Mouse (Mus musculus) liver, embryonic 15.5 days (tissue): ENCODE measurements around the gene Mogat1. TPM values are rescaled to one million over a fixed set of nuclear protein-coding genes. Genes with fewer than 3 reads are reported as not detected.

ENCODE experiments used
- ATAC-seq: fragments of 200-750 bp; cut with Nextera tagmentation; 2 replicates; pipeline ENCODE4 v1.8.0; 2017; ENCODE audit warnings: moderate number of reproducible peaks, mild to moderate bottlenecking, moderate library complexity; ENCODE audit not compliant: insufficient read depth
- H3K27ac ChIP-seq: fragments of 300-500 bp; sonication (generic); replicated peaks from 2 replicates; pipeline ENCODE4 v1.5.1; 2015; ENCODE audit warnings: mild to moderate bottlenecking, inconsistent platforms
- H3K27me3 ChIP-seq: fragments of 300-500 bp; sonication (generic); 2 replicates; pipeline ENCODE4 v1.6.1; 2015; ENCODE audit warnings: mild to moderate bottlenecking, inconsistent platforms
- H3K36me3 ChIP-seq: fragments of 300-500 bp; sonication (generic); replicated peaks from 2 replicates; pipeline ENCODE4 v1.6.1; 2015; ENCODE audit warnings: moderate library complexity, mild to moderate bottlenecking, inconsistent platforms
- H3K4me1 ChIP-seq: fragments of 300-500 bp; sonication (generic); replicated peaks from 2 replicates; pipeline ENCODE4 v1.6.1; 2015; ENCODE audit warnings: inconsistent platforms
- H3K4me2 ChIP-seq: fragments of 300-500 bp; sonication (generic); 2 replicates; pipeline ENCODE4 v1.6.1; 2015; ENCODE audit warnings: moderate library complexity, mild to moderate bottlenecking, inconsistent platforms
- H3K4me3 ChIP-seq: fragments of 300-500 bp; sonication (generic); replicated peaks from 2 replicates; pipeline ENCODE4 v1.5.1; 2015; ENCODE audit warnings: mild to moderate bottlenecking, inconsistent platforms
- H3K9ac ChIP-seq: fragments of 300-500 bp; sonication (generic); 2 replicates; pipeline ENCODE4 v1.6.1; 2015; ENCODE audit warnings: moderate library complexity, mild to moderate bottlenecking, inconsistent platforms
- H3K9me3 ChIP-seq: fragments of 300-500 bp; sonication (generic); replicated peaks from 2 replicates; pipeline ENCODE4 v1.6.1; 2016; ENCODE audit warnings: inconsistent platforms
- WGBS: fragments of 180-500 bp; shearing (Covaris S2); methylation state at CpG from one replicate; pipeline ENCODE4 v1.1.7; 2015; ENCODE audit warnings: mixed read lengths; ENCODE audit not compliant: insufficient replicate concordance; 5-methylcytosine and 5-hydroxymethylcytosine counted together
- polyA plus RNA-seq: library from polyadenylated mRNA; unstranded; fragments of >200 nt; fragmentation: Nextera tagmentation; extraction: Ambion mirVana; gene quantifications from 2 replicates; pipeline ENCODE4 v1.2.1, GENCODE M21; 2015

The Mogat1 gene
- polyA plus RNA-seq, 1 experiment from 2014 or later = not detected

DNA sequence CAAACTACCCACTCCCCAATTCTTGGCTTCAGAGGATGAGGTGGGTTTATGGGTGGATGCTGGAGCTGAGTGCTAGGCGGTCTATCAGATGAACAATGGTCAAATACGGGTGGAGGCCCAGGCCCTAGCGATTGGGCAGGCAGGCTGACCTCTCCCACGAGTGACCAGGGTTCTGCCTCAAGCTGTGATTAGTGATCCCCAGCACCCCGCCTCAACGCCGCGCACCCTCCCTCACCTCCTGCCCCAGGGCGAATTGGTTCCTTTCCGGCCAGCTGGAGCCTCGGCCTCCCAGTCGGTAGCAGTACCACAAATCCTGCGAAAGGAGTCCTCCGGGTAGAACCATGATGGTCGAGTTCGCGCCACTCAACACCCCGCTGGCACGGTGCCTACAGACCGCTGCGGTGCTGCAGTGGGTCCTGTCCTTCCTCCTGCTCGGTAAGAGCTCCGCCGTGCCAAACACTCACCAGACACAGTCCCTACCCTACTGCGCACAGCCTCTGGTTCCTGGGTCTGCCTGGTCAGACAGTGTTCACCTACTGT is 900 bp downstream of the Mogat1 start, which contains the start of gene BC035947:
Gene BC035947 (minus strand): TSS at position 538 of the 540 bp plus-strand sequence.
- Histone ChIP-seq H3K36me3 (no peaks in the 10 kb centered on the region), H3K9ac (no peak within 1 kb of the TSS), H3K27me3 (peaks cover 18% of the 10 kb centered on the region), H3K4me1 (no peaks in the 10 kb centered on the region), H3K4me2 (peak within 1 kb of the TSS; percentile 18; the same call in 1 of the 2 replicates), H3K9me3 (no peaks in the 10 kb centered on the region), H3K27ac (no peak within 1 kb of the TSS), H3K4me3 (no peak within 1 kb of the TSS)
- WGBS = 6% methylated on average over 25 of the region's 25 CpGs
- ATAC-seq = no peak

DNA sequence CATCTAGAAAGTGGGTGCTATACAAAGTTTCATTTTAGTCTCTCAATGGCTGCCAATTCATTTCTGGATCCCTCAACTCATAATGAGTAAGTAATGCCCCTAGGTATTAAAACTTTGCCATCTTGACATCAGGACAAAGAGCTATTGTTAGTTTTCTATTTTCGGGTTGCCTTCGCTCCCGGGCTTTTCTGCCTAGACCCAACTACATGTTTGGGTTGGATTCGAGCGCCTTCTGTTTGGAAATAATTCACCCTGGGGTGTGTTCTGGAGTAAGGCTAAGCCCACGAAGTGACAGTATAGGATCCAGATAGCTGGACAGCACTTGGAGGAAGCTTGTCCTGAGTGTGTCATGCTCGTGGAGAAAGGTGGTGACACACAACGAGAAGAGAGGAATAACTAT is 2.0 kb downstream of the Mogat1 start:
- Histone ChIP-seq H3K9ac (no peak overlapping the region), H3K36me3 (no peaks in the 10 kb centered on the region), H3K4me2 (no peak overlapping the region), H3K4me1 (no peaks in the 10 kb centered on the region), H3K9me3 (no peaks in the 10 kb centered on the region), H3K27me3 (peaks cover 18% of the 10 kb centered on the region), H3K4me3 (no peak overlapping the region), H3K27ac (no peak overlapping the region)
- ATAC-seq = no peak
- 59% methylated on average over 8 of the region's 8 CpGs for WGBS

DNA sequence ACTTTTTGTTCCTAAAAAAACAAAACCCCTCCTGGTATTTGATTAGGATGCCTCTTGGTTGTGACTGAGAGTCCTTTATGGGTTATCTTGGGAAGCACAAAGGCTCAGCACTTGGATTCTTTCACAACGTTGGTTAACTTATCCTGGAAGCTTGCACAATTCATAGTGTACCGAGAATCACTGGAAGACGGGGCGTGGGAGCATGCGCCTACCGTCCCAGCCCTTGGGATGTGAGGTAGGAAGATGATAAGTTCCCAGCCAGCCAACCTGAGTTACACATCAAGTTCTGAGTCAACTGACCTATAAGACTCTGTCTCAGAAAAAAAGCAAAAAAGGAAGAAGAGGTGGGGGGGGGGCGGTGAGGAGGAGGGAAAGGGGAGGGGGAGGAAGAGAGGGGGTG is 8.1 kb downstream of the Mogat1 start:
- Histone ChIP-seq H3K4me1 (no peaks in the 10 kb centered on the region), H3K9ac (no peak overlapping the region), H3K4me2 (no peak overlapping the region), H3K9me3 (no peaks in the 10 kb centered on the region), H3K27me3 (peaks cover 2% of the 10 kb centered on the region; the same call in 1 of the 2 replicates), H3K4me3 (no peak overlapping the region), H3K27ac (no peak overlapping the region), H3K36me3 (no peaks in the 10 kb centered on the region)
- WGBS = 70% methylated on average over 7 of the region's 7 CpGs
- ATAC-seq = no peak

DNA sequence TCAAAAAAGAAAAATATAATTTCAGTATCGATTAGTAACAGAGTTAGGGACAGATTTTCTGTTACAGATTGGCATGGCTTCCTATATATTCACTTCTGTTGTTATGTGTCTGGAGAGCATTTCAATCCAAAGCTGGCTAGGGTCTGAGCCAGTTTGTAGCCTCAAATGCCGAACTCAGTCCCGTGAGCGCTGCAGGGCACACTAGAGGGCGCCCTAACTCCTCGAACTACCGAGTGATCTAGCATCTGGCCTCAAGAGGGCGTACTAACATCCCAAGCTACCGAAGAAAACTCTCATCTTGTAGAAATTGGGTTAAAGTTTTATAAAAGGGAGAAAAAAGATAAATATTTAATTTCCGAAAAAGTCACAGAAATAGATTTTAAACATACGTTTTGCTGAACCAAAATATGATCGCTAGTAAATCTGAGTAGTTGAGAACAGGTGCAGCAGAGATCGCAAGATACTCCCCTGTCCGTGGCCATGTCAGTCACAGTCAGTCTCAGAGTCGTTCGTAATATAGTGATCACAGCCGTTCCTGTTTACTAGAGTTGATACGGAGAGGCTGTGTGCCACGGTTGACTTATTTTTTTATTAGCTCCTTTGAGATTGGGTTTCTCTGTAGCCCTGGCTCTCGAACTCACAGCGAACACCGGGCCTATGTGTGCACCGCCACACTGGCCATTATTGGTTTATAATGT is 14.5 kb downstream of the Mogat1 start:
- no peak overlapping the region for H3K9ac ChIP-seq
- H3K27ac ChIP-seq = no peak overlapping the region
- H3K9me3 ChIP-seq = no peaks in the 10 kb centered on the region
- no peaks in the 10 kb centered on the region for H3K4me1 ChIP-seq
- WGBS = 43% methylated on average over 23 of the region's 23 CpGs
- ATAC-seq = no peak
- no peaks in the 10 kb centered on the region for H3K36me3 ChIP-seq
- H3K27me3 ChIP-seq = no peaks in the 10 kb centered on the region
- no peak overlapping the region for H3K4me3 ChIP-seq
- H3K4me2 ChIP-seq = no peak overlapping the region

DNA sequence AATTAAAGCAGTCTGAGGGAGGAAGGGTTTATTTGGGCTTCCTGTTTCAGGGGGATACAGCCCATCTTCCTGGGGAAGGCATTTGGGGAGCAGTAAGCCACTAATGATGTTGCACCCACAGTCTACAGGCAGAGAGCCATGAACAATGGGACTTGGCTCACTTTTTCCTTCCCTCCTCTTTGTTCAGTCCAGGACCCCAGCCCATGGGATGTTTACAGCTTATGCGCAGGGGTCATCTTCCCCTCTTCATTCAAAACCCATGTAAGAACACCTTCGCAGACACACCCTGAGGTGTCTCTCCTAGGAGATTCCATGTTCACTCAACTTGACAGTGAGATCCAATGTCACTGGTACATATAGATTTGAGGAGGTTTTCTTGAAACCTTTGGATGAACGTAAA is 17.6 kb downstream of the Mogat1 start:
- H3K27me3 ChIP-seq = no peaks in the 10 kb centered on the region
- no peaks in the 10 kb centered on the region for H3K4me1 ChIP-seq
- no peak overlapping the region for H3K4me2 ChIP-seq
- WGBS = 59% methylated on average over 3 of the region's 3 CpGs
- no peak overlapping the region for H3K27ac ChIP-seq
- ATAC-seq = no peak
- H3K9me3 ChIP-seq = no peaks in the 10 kb centered on the region
- no peak overlapping the region for H3K9ac ChIP-seq
- H3K36me3 ChIP-seq = no peaks in the 10 kb centered on the region
- H3K4me3 ChIP-seq = no peak overlapping the region

DNA sequence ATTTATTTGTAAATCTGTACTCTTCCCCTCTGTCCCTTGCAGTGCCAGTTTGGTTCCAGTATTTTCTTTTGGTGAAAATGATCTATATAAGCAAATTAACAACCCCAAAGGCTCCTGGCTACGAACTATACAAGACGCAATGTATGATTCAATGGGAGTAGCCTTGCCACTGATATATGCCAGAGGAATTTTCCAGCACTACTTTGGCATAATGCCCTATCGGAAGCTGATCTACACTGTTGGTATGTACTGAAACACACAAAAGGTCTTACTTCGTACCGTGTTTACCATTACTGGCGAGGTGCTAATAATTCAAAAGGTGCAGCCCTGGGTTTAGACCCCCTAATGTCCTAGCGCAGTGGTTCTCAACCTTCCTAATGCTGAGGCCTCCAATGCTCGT is 18.2 kb downstream of the Mogat1 start:
- no peak overlapping the region for H3K4me2 ChIP-seq
- no peaks in the 10 kb centered on the region for H3K27me3 ChIP-seq
- H3K4me1 ChIP-seq = no peaks in the 10 kb centered on the region
- no peaks in the 10 kb centered on the region for H3K36me3 ChIP-seq
- no peak for ATAC-seq
- H3K4me3 ChIP-seq = no peak overlapping the region
- 75% methylated on average over 8 of the region's 8 CpGs for WGBS
- H3K9ac ChIP-seq = no peak overlapping the region
- H3K9me3 ChIP-seq = no peaks in the 10 kb centered on the region
- no peak overlapping the region for H3K27ac ChIP-seq

DNA sequence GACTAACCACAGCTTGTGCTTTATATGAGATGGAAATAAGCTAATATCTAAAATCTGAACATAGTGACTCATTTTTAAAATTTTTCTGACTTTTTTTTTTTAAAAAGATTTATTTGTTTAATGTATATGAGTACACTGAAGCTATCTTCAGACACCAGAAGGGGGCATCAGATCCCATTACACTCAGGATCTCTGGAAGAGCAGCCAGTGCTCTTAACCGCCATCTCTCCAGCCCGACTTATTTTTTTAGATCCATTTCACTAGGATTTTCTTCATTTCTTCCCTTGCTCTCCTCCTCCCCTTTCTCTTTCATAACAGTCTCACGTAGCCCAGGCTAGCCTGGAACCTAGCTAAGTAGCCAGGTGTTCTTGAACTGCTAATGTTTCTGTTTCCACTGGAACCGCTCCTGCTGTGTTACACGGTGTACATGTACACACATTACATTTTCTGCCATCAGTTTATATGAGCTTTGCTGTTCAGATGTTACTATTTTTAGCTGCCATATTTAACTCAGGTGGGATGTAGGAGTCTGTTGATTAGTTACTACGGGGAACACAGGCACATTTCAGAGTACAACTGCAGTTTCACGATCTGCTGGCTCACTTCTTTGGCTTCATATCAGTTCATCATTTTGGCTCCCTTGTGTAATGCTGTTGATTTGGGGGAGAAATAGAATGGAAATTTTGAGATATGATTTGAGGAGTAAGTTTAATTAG is 19.9 kb downstream of the Mogat1 start:
- H3K9me3 ChIP-seq = no peaks in the 10 kb centered on the region
- no peaks in the 10 kb centered on the region for H3K27me3 ChIP-seq
- no peak overlapping the region for H3K9ac ChIP-seq
- no peak overlapping the region for H3K27ac ChIP-seq
- no peak overlapping the region for H3K4me2 ChIP-seq
- no peak for ATAC-seq
- no peaks in the 10 kb centered on the region for H3K36me3 ChIP-seq
- peaks cover 8% of the 10 kb centered on the region; the same call in 1 of the 2 replicates for H3K4me1 ChIP-seq
- H3K4me3 ChIP-seq = no peak overlapping the region
- WGBS = 58% methylated on average over 7 of the region's 7 CpGs

DNA sequence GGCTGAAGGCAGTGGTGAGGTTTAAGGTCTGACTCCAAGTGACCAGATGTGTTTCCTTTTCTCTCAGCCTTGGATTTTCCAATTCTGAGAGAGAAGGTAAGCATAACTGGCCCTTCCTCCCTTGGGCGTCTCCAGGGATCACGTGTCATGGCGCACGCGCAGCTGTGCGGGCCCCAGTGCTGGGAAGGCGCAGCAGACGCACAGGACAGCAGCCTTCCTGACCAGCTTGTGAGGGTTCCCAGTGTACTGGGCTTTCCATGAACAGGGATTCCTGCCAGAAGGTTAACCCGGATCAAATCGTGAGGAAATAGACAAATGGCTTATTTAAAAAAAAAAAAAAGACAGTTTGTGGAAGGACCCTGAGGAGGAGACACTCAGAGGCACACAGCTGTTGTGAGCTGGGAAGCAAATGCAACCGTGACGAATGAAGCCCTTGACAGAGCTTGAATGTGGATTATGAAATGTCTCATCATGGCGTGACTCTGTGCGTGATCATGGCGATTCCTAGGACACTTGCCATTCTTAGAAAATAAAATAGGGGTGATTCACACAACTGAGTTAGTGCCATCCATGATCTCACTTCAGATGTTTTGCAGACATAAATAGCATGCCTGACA is 21.5 kb downstream of the Mogat1 start:
- ATAC-seq = no peak
- H3K4me1 ChIP-seq = peaks cover 8% of the 10 kb centered on the region; the same call in 1 of the 2 replicates
- H3K9me3 ChIP-seq = no peaks in the 10 kb centered on the region
- no peak overlapping the region for H3K4me3 ChIP-seq
- H3K4me2 ChIP-seq = no peak overlapping the region
- H3K27me3 ChIP-seq = no peaks in the 10 kb centered on the region
- H3K27ac ChIP-seq = no peak overlapping the region
- H3K36me3 ChIP-seq = no peaks in the 10 kb centered on the region
- no peak overlapping the region for H3K9ac ChIP-seq
- 75% methylated on average over 15 of the region's 15 CpGs for WGBS

DNA sequence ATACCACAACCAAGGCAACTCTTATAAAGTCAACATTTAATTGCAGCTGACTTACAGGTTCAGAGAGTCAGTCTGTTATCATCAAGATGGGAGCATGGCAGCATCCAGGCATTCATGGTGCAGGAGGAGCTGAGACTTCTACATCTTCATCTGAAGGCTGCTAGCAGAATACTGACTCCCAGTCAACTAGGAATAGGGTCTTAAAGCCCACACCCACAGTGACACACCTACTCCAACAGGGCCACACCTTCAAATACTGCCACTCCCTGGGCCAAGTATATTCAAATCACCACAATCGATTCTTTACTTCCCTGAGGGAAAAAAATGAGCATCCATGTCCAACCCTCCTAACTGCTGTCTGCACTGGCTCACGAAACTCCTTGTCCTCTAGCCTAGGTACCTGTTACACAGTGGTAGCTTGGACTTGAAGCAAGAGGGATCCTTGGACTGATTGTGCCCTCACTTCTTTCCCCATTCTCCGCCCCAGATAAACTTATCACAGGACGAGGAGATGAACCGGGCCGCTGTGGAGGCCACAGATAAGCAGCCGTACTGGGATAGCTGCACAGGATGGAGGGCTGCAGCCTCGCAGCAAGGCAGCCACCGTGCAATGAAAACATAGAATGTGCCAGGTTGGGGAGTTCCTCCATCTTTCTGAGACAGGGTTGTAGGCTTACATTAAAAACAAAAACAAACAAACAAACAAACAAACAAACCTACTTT is 23.8 kb downstream of the Mogat1 start:
- no peak overlapping the region for H3K4me2 ChIP-seq
- H3K36me3 ChIP-seq = no peaks in the 10 kb centered on the region
- H3K9me3 ChIP-seq = no peaks in the 10 kb centered on the region
- H3K27me3 ChIP-seq = no peaks in the 10 kb centered on the region; the same call in 1 of the 2 replicates
- H3K4me3 ChIP-seq = no peak overlapping the region
- WGBS = 28% methylated on average over 9 of the region's 9 CpGs
- H3K9ac ChIP-seq = no peak overlapping the region
- peak; percentile 78 for ATAC-seq
- H3K4me1 ChIP-seq = peaks cover 14% of the 10 kb centered on the region
- no peak overlapping the region for H3K27ac ChIP-seq

DNA sequence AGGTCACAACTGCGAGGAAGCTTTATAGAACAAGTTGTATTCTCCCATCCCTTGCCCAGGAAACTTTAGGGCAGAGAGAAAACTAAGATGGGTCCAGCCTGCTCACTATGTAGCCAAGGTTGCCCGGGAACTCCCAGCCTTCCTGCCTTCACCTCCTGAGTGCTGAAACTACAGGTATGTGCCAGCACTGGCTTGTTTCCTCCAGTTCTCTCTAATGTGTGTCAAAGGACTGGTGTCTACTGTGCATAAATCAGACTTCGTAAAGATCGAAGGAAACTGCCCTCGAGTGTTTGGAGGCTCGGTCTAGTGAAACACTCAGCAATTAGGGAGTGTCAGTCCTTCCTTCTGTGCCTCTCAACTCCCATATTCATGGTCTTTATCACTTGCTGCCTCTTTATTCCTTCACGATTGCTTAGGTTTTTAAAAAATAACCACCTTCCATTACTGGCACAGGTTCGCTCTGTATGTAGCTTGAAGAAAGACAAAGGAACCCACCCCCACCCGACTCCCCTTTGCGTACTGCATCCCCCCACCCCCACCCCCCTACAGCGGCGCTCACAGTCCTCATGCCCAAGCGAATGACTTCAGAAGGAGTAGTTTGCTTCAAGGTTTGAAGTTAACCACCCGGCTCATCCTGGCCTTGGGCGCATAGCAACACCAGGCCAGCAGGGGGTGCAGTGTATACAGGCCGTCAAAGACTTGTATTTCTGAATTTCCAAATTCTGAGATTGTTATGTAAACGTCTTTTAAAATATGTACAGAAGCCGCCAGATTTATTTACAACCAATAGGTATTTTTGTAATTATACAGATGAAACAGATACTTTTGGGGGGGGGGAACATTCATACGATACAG is 25.7 kb downstream of the Mogat1 start:
- Histone ChIP-seq H3K4me1 (peaks cover 14% of the 10 kb centered on the region), H3K9ac (no peak overlapping the region), H3K4me2 (peak overlapping the region; percentile 62), H3K4me3 (peak overlapping the region; percentile 30; the same call in 1 of the 2 replicates), H3K36me3 (no peaks in the 10 kb centered on the region), H3K27ac (no peak overlapping the region), H3K27me3 (no peaks in the 10 kb centered on the region; the same call in 1 of the 2 replicates), H3K9me3 (no peaks in the 10 kb centered on the region)
- no peak for ATAC-seq
- 33% methylated on average over 19 of the region's 19 CpGs for WGBS
